Comparison of ENCODE assay signal across 10 mouse cellular contexts in genomic region chr2:30092280-30092918, GRCm38 (mm10). TPM values are rescaled to one million over a fixed set of nuclear protein-coding genes. Genes with fewer than 3 reads are reported as not detected.
DNase-seq lines count a peak whose midpoint lies in the region; ATAC-seq and TF ChIP-seq lines count a peak whose summit lies in the region.
"Had no signal": no experiment of that assay in that cellular context is flagged by ENCODE, and none has a peak within 500 bp of the region (broad histone marks: within the 10 kb centered on the region; RNA-seq: fewer than 3 reads in every experiment).

No protein-coding gene starts in this region.

- H3K9me3 ChIP-seq in limb, embryonic 14.5 days (ENCODE audit: control insufficient read depth, low read length) = no peaks in the 10 kb centered on the region
- H3K9me3 ChIP-seq in stomach, embryonic 15.5 days = no peaks in the 10 kb centered on the region

- no peak for TF ChIP-seq CTCF in spleen, adult 2 months (IDR thresholded peaks at IDR 0.05; ENCODE audit: extremely low read depth, insufficient read depth, insufficient read length, insufficient replicate concordance)

- H3K4me1 ChIP-seq in spleen, adult 2 months (ENCODE audit: control insufficient read depth, insufficient read depth, insufficient read length) = peaks cover 7% of the 10 kb centered on the region; the same call in 1 of the 2 replicates
- peaks cover 5% of the 10 kb centered on the region; the same call in 1 of the 2 replicates for H3K4me1 ChIP-seq in limb, embryonic 14.5 days (ENCODE audit: control insufficient read depth, insufficient read depth, low read length)
- peaks cover 23% of the 10 kb centered on the region for H3K4me1 ChIP-seq in stomach, embryonic 15.5 days

- no peaks in the 10 kb centered on the region for H3K27me3 ChIP-seq in spleen, adult 2 months (ENCODE audit: control insufficient read depth, insufficient read depth, low read length)
- H3K27me3 ChIP-seq in limb, embryonic 14.5 days (ENCODE audit: control insufficient read depth, insufficient read depth, low read length) = no peaks in the 10 kb centered on the region
- no peaks in the 10 kb centered on the region for H3K27me3 ChIP-seq in stomach, embryonic 15.5 days (replicated peaks)

- H3K4me3 ChIP-seq in spleen, adult 2 months (ENCODE audit: extremely low read depth, insufficient read depth, insufficient read length) = peak overlapping the region; percentile 96; the same call in 1 of the 2 replicates
- H3K4me3 ChIP-seq in limb, embryonic 14.5 days (replicated peaks; ENCODE audit: low read length) = peak overlapping the region; percentile 64
- H3K4me3 ChIP-seq in stomach, embryonic 15.5 days (replicated peaks) = peak overlapping the region; percentile 61

- no peak for TF ChIP-seq POLR2A in spleen, adult 2 months (IDR thresholded peaks at IDR 0.05; ENCODE audit: low read depth, low read length)
- TF ChIP-seq POLR2A in limb, embryonic 14.5 days (IDR thresholded peaks at IDR 0.05; ENCODE audit: borderline replicate concordance, extremely low read depth, insufficient read depth, insufficient read length) = no peak

- no peak for ATAC-seq in limb, embryonic 14.5 days (ENCODE audit: low FRiP score, low read depth)
- no peak for ATAC-seq in stomach, embryonic 15.5 days (ENCODE audit: insufficient read depth, low FRiP score, low read depth)

- H3K9ac ChIP-seq in limb, embryonic 14.5 days (ENCODE audit: low read depth, low read length, severe bottlenecking) = no peak overlapping the region
- peak overlapping the region; percentile 43; the same call in 1 of the 2 replicates for H3K9ac ChIP-seq in stomach, embryonic 15.5 days

- peak; percentile 21 to 51 for DNase-seq in adrenal gland, adult (ENCODE audit: inconsistent age in 2 of 2, low spot score in 1 of 2)
- no peak for DNase-seq in adrenal gland, postnatal 25 days
- DNase-seq in spleen, adult 2 months (ENCODE audit: low read depth in 1 of 2, low spot score in 2 of 2) = no peak
- DNase-seq in spleen, adult 18-20 months = no peak
- no peak for DNase-seq in limb, embryonic 14.5 days (ENCODE audit: low spot score)
- no peak for DNase-seq in embryo, embryonic 11 days
- no peak for DNase-seq in layer of hippocampus, adult 9-10 months (ENCODE audit: low spot score)
- DNase-seq: cerebellum, adult 9-10 months; right cerebral cortex, postnatal 25 days had no signal

- H3K27ac ChIP-seq in spleen, adult 2 months (ENCODE audit: insufficient read depth, low read length) = no peak overlapping the region
- H3K27ac ChIP-seq in limb, embryonic 14.5 days (replicated peaks; ENCODE audit: low read depth, low read length) = no peak overlapping the region
- no peak overlapping the region for H3K27ac ChIP-seq in stomach, embryonic 15.5 days

- 85% methylated on average over 6 of the region's 6 CpGs for WGBS in spleen, adult 2 months
- 50% methylated on average over 6 of the region's 6 CpGs for WGBS in limb, embryonic 14.5 days
- WGBS in stomach, embryonic 15.5 days = 50% methylated on average over 6 of the region's 6 CpGs

- peaks cover 12% of the 10 kb centered on the region for H3K36me3 ChIP-seq in spleen, adult 2 months (ENCODE audit: control insufficient read depth, insufficient read depth, low read length)
- H3K36me3 ChIP-seq in limb, embryonic 14.5 days (ENCODE audit: control insufficient read depth, insufficient read depth, low read length) = peaks cover 23% of the 10 kb centered on the region
- peaks cover 13% of the 10 kb centered on the region for H3K36me3 ChIP-seq in stomach, embryonic 15.5 days

- H3K4me2 ChIP-seq in limb, embryonic 14.5 days (replicated peaks; ENCODE audit: low read depth, low read length, severe bottlenecking) = peak overlapping the region; percentile 82
- peak overlapping the region; percentile 89 for H3K4me2 ChIP-seq in stomach, embryonic 15.5 days

RNA-seq across cellular contexts. Expression of gene Zdhhc12, which starts 1.0 kb away (rescaled TPM):
- total RNA-seq in adrenal gland, postnatal 25 days (2021) = 26.0 and 27.4 TPM in 2 replicates
- 56.2 and 92.3 TPM in 2 replicates for polyA plus RNA-seq in spleen, adult 2 months (2012; rRNA removed)
- 53.2 and 68.8 TPM in 2 replicates for polyA plus RNA-seq in limb, embryonic 14.5 days (2012; rRNA removed)
- polyA plus RNA-seq in limb, embryonic 14.5 days (2014; fragmentation: Nextera tagmentation; extraction: Ambion mirVana) = 21.9 and 23.2 TPM in 2 replicates
- polyA plus RNA-seq in stomach, embryonic 15.5 days (2015; fragmentation: Nextera tagmentation; extraction: Ambion mirVana) = 46.5 and 47.1 TPM in 2 replicates

RNA-seq across cellular contexts. Expression of gene Pkn3, which starts 14.9 kb away (rescaled TPM):
- 7.6 and 8.6 TPM in 2 replicates for total RNA-seq in adrenal gland, postnatal 25 days (2021)
- 4.6 and 4.9 TPM in 2 replicates for polyA plus RNA-seq in spleen, adult 2 months (2012; rRNA removed)
- 24.8 and 26.9 TPM in 2 replicates for polyA plus RNA-seq in limb, embryonic 14.5 days (2012; rRNA removed)
- 5.9 and 6.4 TPM in 2 replicates for polyA plus RNA-seq in limb, embryonic 14.5 days (2014; fragmentation: Nextera tagmentation; extraction: Ambion mirVana)
- polyA plus RNA-seq in stomach, embryonic 15.5 days (2015; fragmentation: Nextera tagmentation; extraction: Ambion mirVana) = 7.9 and 10.5 TPM in 2 replicates

RNA-seq across cellular contexts. Expression of gene Zer1, which starts 32.0 kb away (rescaled TPM):
- total RNA-seq in adrenal gland, postnatal 25 days (2021) = 40.0 and 51.7 TPM in 2 replicates
- polyA plus RNA-seq in spleen, adult 2 months (2012; rRNA removed) = 59.0 and 78.3 TPM in 2 replicates
- polyA plus RNA-seq in limb, embryonic 14.5 days (2012; rRNA removed) = 60.3 and 79.9 TPM in 2 replicates
- polyA plus RNA-seq in limb, embryonic 14.5 days (2014; fragmentation: Nextera tagmentation; extraction: Ambion mirVana) = 9.7 and 11.0 TPM in 2 replicates
- polyA plus RNA-seq in stomach, embryonic 15.5 days (2015; fragmentation: Nextera tagmentation; extraction: Ambion mirVana) = 7.0 and 7.1 TPM in 2 replicates

RNA-seq across cellular contexts. Expression of gene Set, which starts 35.2 kb away (rescaled TPM):
- total RNA-seq in adrenal gland, postnatal 25 days (2021) = 244 and 253 TPM in 2 replicates
- 42.2 and 55.0 TPM in 2 replicates for polyA plus RNA-seq in spleen, adult 2 months (2012; rRNA removed)
- 178 and 295 TPM in 2 replicates for polyA plus RNA-seq in limb, embryonic 14.5 days (2012; rRNA removed)
- 426 and 451 TPM in 2 replicates for polyA plus RNA-seq in limb, embryonic 14.5 days (2014; fragmentation: Nextera tagmentation; extraction: Ambion mirVana)
- polyA plus RNA-seq in stomach, embryonic 15.5 days (2015; fragmentation: Nextera tagmentation; extraction: Ambion mirVana) = 426 and 452 TPM in 2 replicates

RNA-seq across cellular contexts. Expression of gene Tbc1d13, which starts 41.1 kb away (rescaled TPM):
- 54.0 and 71.3 TPM in 2 replicates for total RNA-seq in adrenal gland, postnatal 25 days (2021)
- 48.5 and 50.9 TPM in 2 replicates for polyA plus RNA-seq in spleen, adult 2 months (2012; rRNA removed)
- polyA plus RNA-seq in limb, embryonic 14.5 days (2012; rRNA removed) = 49.9 and 62.9 TPM in 2 replicates
- polyA plus RNA-seq in limb, embryonic 14.5 days (2014; fragmentation: Nextera tagmentation; extraction: Ambion mirVana) = 10.4 and 10.7 TPM in 2 replicates
- polyA plus RNA-seq in stomach, embryonic 15.5 days (2015; fragmentation: Nextera tagmentation; extraction: Ambion mirVana) = 6.4 and 9.1 TPM in 2 replicates

Comparison
In these comparisons a context has a peak if more than half of its experiments do, and no peak if none do; other contexts are left out.
1. DNase-seq: peak in adrenal gland, adult (2 of 2); none in adrenal gland, postnatal 25 days (single experiment), spleen, adult 2 months (0 of 2), spleen, adult 18-20 months (0 of 2), limb, embryonic 14.5 days (single experiment), embryo, embryonic 11 days (single experiment) and layer of hippocampus, adult 9-10 months (single experiment).
2. Peak in every context shown above with its lines, with median percentiles within 50 percentile points of each other: H3K4me3 ChIP-seq.